Mouse (Mus musculus) midbrain, embryonic 12.5 days (tissue): ENCODE results near the gene Sema3d. TPM values are rescaled to one million over a fixed set of nuclear protein-coding genes. Genes with fewer than 3 reads are reported as not detected.

Experiments
- ATAC-seq: fragments of 200-750 bp; cut with Nextera tagmentation; 2 replicates; pipeline ENCODE4 v1.8.0; 2017; ENCODE audit warnings: low read depth, moderate TSS enrichment, moderate library complexity; ENCODE audit not compliant: low FRiP score
- H3K27ac ChIP-seq: fragments of 300-500 bp; sonication (generic); replicated peaks from 2 replicates; pipeline ENCODE4 v1.5.1; 2016; ENCODE audit warnings: mild to moderate bottlenecking
- H3K27me3 ChIP-seq: fragments of 300-500 bp; sonication (generic); 2 replicates; pipeline ENCODE4 v1.6.1; 2016; ENCODE audit warnings: mild to moderate bottlenecking
- H3K36me3 ChIP-seq: fragments of 300-500 bp; sonication (generic); 2 replicates; pipeline ENCODE4 v1.6.1; 2016
- H3K4me1 ChIP-seq: fragments of 300-500 bp; sonication (generic); 2 replicates; pipeline ENCODE4 v1.6.1; 2016
- H3K4me2 ChIP-seq: fragments of 300-500 bp; sonication (generic); replicated peaks from 2 replicates; pipeline ENCODE4 v1.6.1; 2016; ENCODE audit warnings: mild to moderate bottlenecking, moderate library complexity
- H3K4me3 ChIP-seq: fragments of 300-500 bp; sonication (generic); 2 replicates; pipeline ENCODE4 v1.5.1; 2016; ENCODE audit warnings: mild to moderate bottlenecking
- H3K9ac ChIP-seq: fragments of 300-500 bp; sonication (generic); replicated peaks from 2 replicates; pipeline ENCODE4 v1.6.1; 2016; ENCODE audit warnings: mild to moderate bottlenecking, moderate library complexity
- H3K9me3 ChIP-seq: fragments of 300-500 bp; sonication (generic); 2 replicates; pipeline ENCODE4 v1.6.1; 2016; ENCODE audit warnings: mild to moderate bottlenecking
- WGBS: fragments of 180-500 bp; shearing (Covaris S2); methylation state at CpG from one replicate; pipeline ENCODE4 v1.1.7; 2016; 5-methylcytosine and 5-hydroxymethylcytosine counted together
- polyA plus RNA-seq: library from polyadenylated mRNA; unstranded; fragments of >200 nt; fragmentation: Nextera tagmentation; extraction: Ambion mirVana; gene quantifications from 2 replicates; pipeline ENCODE4 v1.2.1, GENCODE M21; 2016

The Sema3d gene
- 1.5 and 2.1 TPM in 2 replicates for polyA plus RNA-seq

- Histone ChIP-seq H3K9ac (peak within 1 kb of the TSS; percentile 60), H3K27ac (no peak within 1 kb of the TSS), H3K4me3 (peak within 1 kb of the TSS; percentile 53), H3K36me3 (no peaks in the 10 kb centered on the region), H3K4me1 (peaks cover 9% of the 10 kb centered on the region; the same call in 1 of the 2 replicates), H3K9me3 (no peaks in the 10 kb centered on the region), H3K27me3 (peaks cover 23% of the 10 kb centered on the region), H3K4me2 (peak within 1 kb of the TSS; percentile 77)
- under 1% methylated on average over 49 of the region's 49 CpGs for WGBS
- ATAC-seq: peak; percentile 99
These were observed at the start of gene Sema3d for GRCm38 (mm10) chr5:12383133-12383959. Gene Sema3d, plus strand, starts transcription at chr5:12383385.

GRCm38 (mm10) chr5:12377261-12377660 lies 5.9 kb upstream of the Sema3d start:
- no peaks in the 10 kb centered on the region for H3K36me3 ChIP-seq
- no peak overlapping the region for H3K4me3 ChIP-seq
- 0 out of 2 replicates have a peak, but pooled peaks cover 4% of the 10 kb centered on the region for H3K27me3 ChIP-seq
- no peaks in the 10 kb centered on the region for H3K4me1 ChIP-seq
- no peak overlapping the region for H3K4me2 ChIP-seq
- H3K9me3 ChIP-seq: no peaks in the 10 kb centered on the region
- H3K9ac ChIP-seq: no peak overlapping the region
- WGBS: 65% methylated on average over 1 of the region's 1 CpGs
- ATAC-seq: no peak
- no peak overlapping the region for H3K27ac ChIP-seq

GRCm38 (mm10) chr5:12378900-12379299 lies 4.3 kb upstream of the Sema3d start:
- WGBS: 56% methylated on average over 5 of the region's 5 CpGs
- Histone ChIP-seq H3K27me3 (peaks cover 10% of the 10 kb centered on the region), H3K4me1 (0 out of 2 replicates have a peak, but pooled peaks cover 3% of the 10 kb centered on the region), H3K27ac (no peak overlapping the region), H3K4me2 (no peak overlapping the region), H3K36me3 (no peaks in the 10 kb centered on the region), H3K9ac (no peak overlapping the region), H3K9me3 (no peaks in the 10 kb centered on the region), H3K4me3 (no peak overlapping the region)
- ATAC-seq: no peak

- Histone ChIP-seq H3K27ac (no peak overlapping the region), H3K27me3 (peaks cover 23% of the 10 kb centered on the region), H3K4me2 (no peak overlapping the region), H3K4me3 (no peak overlapping the region), H3K9me3 (no peaks in the 10 kb centered on the region), H3K4me1 (peaks cover 9% of the 10 kb centered on the region; the same call in 1 of the 2 replicates), H3K9ac (no peak overlapping the region), H3K36me3 (no peaks in the 10 kb centered on the region)
- WGBS: 64% methylated on average over 5 of the region's 5 CpGs
- no peak for ATAC-seq
These were observed 1.2 kb upstream of the Sema3d start for GRCm38 (mm10) chr5:12382010-12382409.

- Histone ChIP-seq H3K36me3 (no peaks in the 10 kb centered on the region), H3K9ac (peak overlapping the region; percentile 60), H3K27me3 (peaks cover 23% of the 10 kb centered on the region), H3K4me3 (peak overlapping the region; percentile 53), H3K9me3 (no peaks in the 10 kb centered on the region), H3K4me2 (peak overlapping the region; percentile 77), H3K27ac (no peak overlapping the region), H3K4me1 (peaks cover 9% of the 10 kb centered on the region; the same call in 1 of the 2 replicates)
- WGBS: 0% methylated on average over 10 of the region's 10 CpGs
- ATAC-seq: peak; percentile 7
These were observed 738 bp downstream of the Sema3d start for GRCm38 (mm10) chr5:12383960-12384285.

GRCm38 (mm10) chr5:12392667-12393066 lies 9.5 kb downstream of the Sema3d start:
- no peak overlapping the region for H3K27ac ChIP-seq
- no peaks in the 10 kb centered on the region for H3K27me3 ChIP-seq
- H3K36me3 ChIP-seq: no peaks in the 10 kb centered on the region
- H3K9me3 ChIP-seq: no peaks in the 10 kb centered on the region
- H3K9ac ChIP-seq: no peak overlapping the region
- WGBS: 84% methylated on average over 5 of the region's 5 CpGs
- no peak overlapping the region for H3K4me2 ChIP-seq
- H3K4me1 ChIP-seq: no peaks in the 10 kb centered on the region
- ATAC-seq: no peak
- no peak overlapping the region for H3K4me3 ChIP-seq

- no peaks in the 10 kb centered on the region for H3K27me3 ChIP-seq
- ATAC-seq: no peak
- H3K4me1 ChIP-seq: no peaks in the 10 kb centered on the region
- 83% methylated on average over 2 of the region's 2 CpGs for WGBS
- no peak overlapping the region for H3K4me3 ChIP-seq
- no peak overlapping the region for H3K4me2 ChIP-seq
- no peak overlapping the region for H3K9ac ChIP-seq
- H3K36me3 ChIP-seq: no peaks in the 10 kb centered on the region
- no peaks in the 10 kb centered on the region for H3K9me3 ChIP-seq
- no peak overlapping the region for H3K27ac ChIP-seq
These were observed 16.1 kb downstream of the Sema3d start for GRCm38 (mm10) chr5:12399271-12399670.

- H3K4me2 ChIP-seq: no peak overlapping the region
- ATAC-seq: no peak
- no peak overlapping the region for H3K4me3 ChIP-seq
- H3K27ac ChIP-seq: no peak overlapping the region
- no peak overlapping the region for H3K9ac ChIP-seq
- no peaks in the 10 kb centered on the region for H3K27me3 ChIP-seq
- no peaks in the 10 kb centered on the region for H3K4me1 ChIP-seq
- no peaks in the 10 kb centered on the region for H3K9me3 ChIP-seq
- no peaks in the 10 kb centered on the region for H3K36me3 ChIP-seq
These were observed 21.0 kb downstream of the Sema3d start for GRCm38 (mm10) chr5:12404229-12404628.

- no peaks in the 10 kb centered on the region for H3K9me3 ChIP-seq
- H3K27ac ChIP-seq: no peak overlapping the region
- H3K27me3 ChIP-seq: no peaks in the 10 kb centered on the region
- WGBS: 89% methylated on average over 3 of the region's 3 CpGs
- H3K36me3 ChIP-seq: no peaks in the 10 kb centered on the region
- H3K4me1 ChIP-seq: no peaks in the 10 kb centered on the region
- no peak overlapping the region for H3K9ac ChIP-seq
- no peak overlapping the region for H3K4me3 ChIP-seq
- ATAC-seq: no peak
- no peak overlapping the region for H3K4me2 ChIP-seq
These were observed 29.4 kb downstream of the Sema3d start for GRCm38 (mm10) chr5:12412595-12412994.

- Histone ChIP-seq H3K9ac (no peak overlapping the region), H3K4me2 (no peak overlapping the region), H3K27ac (no peak overlapping the region), H3K4me3 (no peak overlapping the region), H3K36me3 (no peaks in the 10 kb centered on the region), H3K9me3 (no peaks in the 10 kb centered on the region), H3K27me3 (no peaks in the 10 kb centered on the region), H3K4me1 (no peaks in the 10 kb centered on the region)
- no peak for ATAC-seq
- 74% methylated on average over 5 of the region's 5 CpGs for WGBS
These were observed 40.1 kb downstream of the Sema3d start for GRCm38 (mm10) chr5:12423264-12423663.

- no peak overlapping the region for H3K4me3 ChIP-seq
- H3K4me1 ChIP-seq: no peaks in the 10 kb centered on the region
- WGBS: 92% methylated on average over 1 of the region's 1 CpGs
- ATAC-seq: no peak
- no peak overlapping the region for H3K4me2 ChIP-seq
- no peak overlapping the region for H3K9ac ChIP-seq
- no peaks in the 10 kb centered on the region for H3K36me3 ChIP-seq
- no peak overlapping the region for H3K27ac ChIP-seq
- H3K9me3 ChIP-seq: no peaks in the 10 kb centered on the region
- no peaks in the 10 kb centered on the region for H3K27me3 ChIP-seq
These were observed 58.6 kb downstream of the Sema3d start for GRCm38 (mm10) chr5:12441737-12442136.

- no peak overlapping the region for H3K9ac ChIP-seq
- H3K4me2 ChIP-seq: no peak overlapping the region
- H3K27ac ChIP-seq: no peak overlapping the region
- H3K27me3 ChIP-seq: no peaks in the 10 kb centered on the region
- no peak overlapping the region for H3K4me3 ChIP-seq
- no peaks in the 10 kb centered on the region for H3K36me3 ChIP-seq
- no peaks in the 10 kb centered on the region for H3K4me1 ChIP-seq
- no peak for ATAC-seq
- 84% methylated on average over 7 of the region's 7 CpGs for WGBS
- H3K9me3 ChIP-seq: no peaks in the 10 kb centered on the region
These were observed 59.3 kb downstream of the Sema3d start for GRCm38 (mm10) chr5:12442176-12443105.
